Mouse (Mus musculus): ENCODE measurements around the gene Pomgnt1.
A peak's percentile ranks its signal among the peaks of the same experiment; 100 is the strongest.

Pomgnt1 gene

DNA sequence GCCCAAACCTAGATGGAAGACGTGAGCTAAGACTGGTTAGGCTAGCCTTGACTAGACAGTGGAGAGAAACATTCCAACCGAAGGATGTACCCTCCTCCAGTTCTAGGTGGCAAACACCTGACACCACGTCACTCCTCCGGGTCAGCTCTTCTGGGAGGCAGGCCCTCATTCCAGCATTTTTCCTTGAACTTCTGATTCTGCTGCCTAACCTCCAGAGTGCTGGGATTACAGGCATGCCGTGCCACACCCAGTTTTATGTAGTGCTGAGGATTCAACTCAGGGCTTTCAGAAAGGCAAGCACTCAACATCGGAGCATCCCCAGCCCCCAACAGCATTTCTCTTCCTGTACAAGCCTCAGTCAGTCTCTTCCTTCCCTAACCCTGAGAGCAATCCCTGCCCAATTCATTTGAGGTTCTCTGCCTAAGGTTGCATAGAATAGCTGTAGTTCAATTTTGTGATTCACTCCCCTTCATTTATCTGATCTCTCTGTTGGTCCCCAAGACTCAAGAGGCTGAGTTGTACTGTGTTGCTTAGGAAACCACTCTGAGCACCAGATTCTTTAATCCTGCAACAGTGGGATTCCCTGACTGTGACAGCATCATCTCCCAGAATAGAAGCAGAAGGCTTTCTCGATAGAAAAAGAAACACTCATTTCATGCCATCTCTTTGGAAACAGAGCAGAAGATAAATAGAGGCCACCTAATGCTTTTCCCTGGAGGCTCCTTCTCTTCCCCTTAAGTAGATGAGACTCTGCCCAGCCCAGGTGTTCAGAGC is 17.3 kb downstream of the Pomgnt1 start:
- no peak for DNase-seq

DNA sequence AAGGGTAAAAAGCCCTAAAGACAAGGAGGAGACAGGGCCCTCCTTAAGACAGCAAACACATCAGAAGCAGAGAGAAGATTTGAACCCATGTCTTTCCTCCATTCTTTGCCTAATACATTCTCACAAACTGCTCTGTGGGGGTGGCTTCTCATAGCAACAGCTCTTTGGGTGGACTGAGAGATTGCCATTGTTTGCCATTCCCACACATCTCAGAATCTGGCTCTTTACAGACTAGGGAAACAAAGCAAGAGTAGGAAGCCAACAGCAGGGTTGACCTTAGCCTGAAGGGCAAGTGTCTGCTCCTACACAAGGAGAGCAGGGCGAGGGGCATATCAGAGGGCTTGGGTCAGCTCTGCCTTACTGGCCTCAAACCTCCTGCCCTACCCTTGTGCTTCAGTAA is 18.1 kb downstream of the Pomgnt1 start:
- DNase-seq = no peak

DNA sequence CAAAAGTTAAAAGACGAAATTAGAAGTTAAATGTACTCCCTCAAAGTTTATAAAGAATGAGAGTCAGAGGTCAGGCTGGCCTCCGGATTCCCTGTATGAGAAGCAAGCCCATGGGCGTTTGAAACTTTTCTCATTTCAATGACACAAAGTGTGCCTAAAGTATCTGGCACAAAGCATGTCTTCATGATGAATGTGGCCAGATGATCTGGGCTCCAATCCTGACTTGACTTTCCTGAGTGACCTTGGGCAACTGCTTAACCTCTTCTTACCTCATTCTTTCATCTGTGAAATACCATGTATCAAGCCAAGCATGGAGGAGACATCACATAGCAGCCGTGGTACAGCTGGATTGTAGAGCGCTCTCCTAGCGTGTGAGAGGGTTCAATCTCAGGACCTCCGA is 18.6 kb downstream of the Pomgnt1 start:
- DNase-seq = no peak

DNA sequence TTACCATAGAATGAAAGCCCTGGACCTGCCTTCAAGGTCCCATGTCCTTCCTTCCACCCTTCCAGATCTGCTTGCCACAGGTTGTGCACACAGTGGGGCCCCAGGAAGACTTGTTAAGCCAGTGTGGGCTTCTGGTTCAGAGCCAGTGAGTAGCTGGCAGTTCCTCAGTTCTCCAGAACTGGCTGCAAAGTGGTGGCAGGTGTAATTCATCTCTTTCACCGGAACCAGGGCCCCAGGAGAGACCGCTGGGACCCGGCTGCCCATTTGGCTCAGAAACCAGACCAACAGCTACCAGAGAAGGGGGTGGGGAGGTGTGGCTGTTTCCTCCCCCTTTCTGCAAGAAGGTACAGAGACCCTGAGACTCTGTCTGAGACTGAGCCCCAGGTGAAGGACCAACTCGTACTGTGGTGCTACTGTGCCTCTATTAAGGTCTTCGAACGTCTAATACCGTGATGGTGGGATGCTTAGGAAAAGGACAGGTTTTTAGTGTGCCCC is 19.7 kb downstream of the Pomgnt1 start:
- DNase-seq = peak; percentile 94

DNA sequence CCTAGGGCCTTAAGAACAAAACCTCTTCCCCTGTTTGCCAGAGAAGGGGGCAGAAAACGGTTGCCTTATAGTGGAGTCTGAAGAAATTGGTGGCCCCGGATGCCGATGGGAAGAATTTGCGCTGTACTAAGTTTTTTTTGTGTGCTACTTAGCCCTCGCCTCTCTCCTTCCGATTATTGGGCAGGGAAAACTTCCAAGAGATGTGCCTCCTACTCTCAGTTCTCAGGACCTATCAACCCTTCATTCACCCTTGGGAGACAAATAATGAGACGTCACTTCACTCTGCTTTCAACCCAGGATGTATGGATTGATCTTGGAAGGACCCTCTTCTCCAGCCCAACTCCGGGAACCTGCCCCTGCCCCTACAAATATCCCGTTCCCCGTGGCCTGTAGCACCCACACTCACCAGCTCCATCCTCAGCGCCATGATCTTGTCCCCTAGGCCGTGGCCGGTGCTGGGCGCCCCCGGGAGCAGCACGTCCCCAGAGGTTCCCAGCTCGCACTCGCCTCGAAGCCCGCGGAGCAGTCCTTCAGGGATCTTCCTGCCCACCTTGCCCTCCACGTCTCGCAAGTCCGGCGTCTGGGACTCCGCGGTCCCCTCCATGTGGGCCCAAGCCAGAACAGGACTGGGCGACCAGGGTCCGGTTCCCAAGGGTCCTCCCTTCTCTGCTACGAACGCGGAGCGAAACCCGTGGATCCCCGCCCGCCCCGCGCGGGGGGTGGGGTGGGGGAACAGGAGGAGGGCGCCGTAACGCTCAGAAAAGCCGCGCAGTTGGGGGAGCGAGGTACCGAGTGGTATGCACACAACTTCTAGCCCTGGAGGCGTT is 20.5 kb downstream of the Pomgnt1 start:
- DNase-seq = peak; percentile 98

DNA sequence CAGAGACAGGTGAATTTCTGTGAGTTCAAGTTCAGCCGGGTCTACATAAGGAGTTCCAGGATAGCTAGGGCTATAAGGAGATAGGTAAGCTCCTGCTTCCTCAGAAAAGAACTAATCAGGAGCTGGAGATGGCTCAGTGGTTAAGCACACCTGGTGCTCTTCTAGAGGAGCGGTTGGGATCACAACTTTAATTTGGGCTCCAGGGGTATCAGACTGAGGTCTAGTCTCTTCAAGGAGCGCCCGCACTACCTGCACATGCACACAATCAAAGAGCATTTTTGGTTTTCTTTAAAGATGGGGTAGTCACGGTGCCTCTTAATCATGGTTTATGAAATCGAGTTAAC is 26.1 kb downstream of the Pomgnt1 start:
- DNase-seq = peak; percentile 91

DNA sequence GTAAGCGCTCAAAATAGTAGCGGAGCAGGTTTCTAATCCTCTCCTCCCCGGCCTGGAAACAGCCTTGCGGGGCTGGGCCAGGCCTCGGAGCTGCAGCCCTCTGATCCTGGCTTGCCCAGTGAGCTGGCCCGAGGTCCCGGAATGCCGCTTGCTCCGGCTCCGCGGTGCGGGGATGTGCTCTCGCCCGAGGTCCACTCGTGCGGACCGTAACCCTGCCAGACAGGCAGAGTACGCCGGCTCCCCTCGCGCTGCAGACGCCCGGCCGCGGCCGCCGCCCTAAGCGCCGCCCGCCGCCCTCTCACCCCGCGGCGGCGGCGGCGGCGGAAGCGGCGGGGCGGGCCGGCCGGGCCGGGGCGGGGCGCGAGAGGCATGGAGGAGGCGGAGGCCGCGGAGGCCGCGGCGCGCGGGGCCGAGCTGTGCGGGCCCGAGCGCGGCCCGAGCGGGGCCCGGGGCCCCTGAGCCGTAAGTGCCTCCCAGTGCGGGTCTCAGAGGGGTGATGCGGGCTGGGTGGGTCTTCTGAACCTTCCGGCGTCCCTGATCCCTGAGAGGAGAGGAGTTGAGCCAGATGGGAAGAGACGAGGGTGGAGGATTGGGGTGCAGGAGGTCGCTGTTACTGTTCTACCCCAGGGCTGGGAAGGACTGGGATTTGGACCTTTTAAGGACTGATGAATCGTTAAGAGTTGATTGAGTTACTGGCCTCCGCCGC is 26.7 kb downstream of the Pomgnt1 start:
- DNase-seq = peak; percentile 98

DNA sequence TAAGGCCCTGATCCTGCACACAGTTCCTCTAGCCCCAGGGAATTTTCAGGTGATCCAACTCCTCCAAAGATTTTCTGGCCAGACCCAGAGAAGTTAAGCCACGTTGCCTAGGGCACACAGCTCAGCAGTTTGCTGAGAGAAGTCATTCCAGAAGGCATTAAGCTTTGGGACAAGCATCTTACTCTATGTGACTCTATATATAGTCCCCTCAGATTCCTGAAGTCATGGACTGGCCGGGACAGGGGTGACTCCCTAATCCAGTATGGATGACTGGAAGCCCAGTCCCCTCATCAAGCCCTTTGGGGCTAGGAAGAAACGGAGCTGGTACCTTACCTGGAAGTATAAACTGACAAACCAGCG is 27.2 kb downstream of the Pomgnt1 start:
- DNase-seq = no peak

DNA sequence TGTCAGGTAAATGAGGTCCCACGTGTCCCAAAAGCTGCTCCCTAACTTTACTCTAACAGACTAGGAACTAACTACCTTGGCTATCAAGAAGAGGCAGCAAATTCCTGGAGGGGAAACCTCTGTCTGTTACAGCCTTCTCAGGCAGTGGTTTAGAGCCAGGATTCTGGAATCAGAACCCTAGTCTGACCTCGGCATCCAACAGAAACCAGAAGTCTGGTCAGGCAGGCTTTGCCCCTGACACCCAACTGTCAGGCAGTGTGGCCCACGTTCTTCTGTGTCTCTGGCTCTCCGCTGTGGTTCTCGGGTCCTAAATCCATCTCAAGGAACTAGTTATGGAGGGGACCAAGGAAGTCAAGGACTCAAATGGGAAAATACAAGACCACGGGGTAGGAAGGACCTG is 27.6 kb downstream of the Pomgnt1 start, which contains the start of gene Lurap1:
Gene Lurap1 (minus strand): TSS at position 101 of the 400 bp plus-strand sequence.
- no peak for DNase-seq

DNA sequence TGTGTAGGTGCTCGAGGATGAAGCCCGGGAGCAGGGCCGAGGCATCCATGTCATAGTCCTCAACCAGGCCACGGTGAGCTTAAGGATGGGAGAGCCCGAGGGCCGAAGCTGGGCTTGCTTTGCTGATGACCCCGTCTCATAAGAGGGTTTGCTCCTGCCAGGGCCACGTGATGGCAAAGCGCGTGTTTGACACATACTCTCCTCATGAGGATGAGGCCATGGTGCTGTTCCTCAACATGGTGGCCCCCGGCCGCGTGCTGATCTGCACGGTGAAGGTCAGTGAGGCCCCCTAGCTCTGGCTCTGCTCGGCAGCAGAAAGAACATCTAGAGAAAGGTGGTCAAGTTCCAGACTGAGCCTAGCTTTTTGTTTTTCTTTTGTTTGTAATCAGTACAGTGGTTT is 29.1 kb downstream of the Pomgnt1 start:
- peak; percentile 90 for DNase-seq

DNA sequence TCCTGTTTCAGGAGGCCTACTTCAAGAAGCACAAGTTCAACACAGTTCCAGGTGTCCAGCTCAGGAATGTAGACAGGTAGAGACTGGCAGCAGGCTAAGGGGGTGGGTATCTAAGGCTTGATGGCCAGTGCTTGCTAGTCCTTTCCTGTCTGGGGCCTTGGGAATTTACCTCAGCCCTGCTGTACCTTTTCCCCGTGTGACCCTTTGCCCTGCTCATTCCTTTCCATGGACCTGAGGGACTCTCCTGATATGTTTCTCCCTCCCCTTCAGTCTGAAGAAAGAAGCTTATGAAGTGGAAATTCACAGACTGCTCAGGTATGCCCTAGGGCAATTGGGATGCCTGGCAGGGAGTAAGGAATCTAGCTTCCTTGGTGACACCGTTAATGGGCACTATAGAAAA is 34.2 kb downstream of the Pomgnt1 start:
- DNase-seq = no peak

DNA sequence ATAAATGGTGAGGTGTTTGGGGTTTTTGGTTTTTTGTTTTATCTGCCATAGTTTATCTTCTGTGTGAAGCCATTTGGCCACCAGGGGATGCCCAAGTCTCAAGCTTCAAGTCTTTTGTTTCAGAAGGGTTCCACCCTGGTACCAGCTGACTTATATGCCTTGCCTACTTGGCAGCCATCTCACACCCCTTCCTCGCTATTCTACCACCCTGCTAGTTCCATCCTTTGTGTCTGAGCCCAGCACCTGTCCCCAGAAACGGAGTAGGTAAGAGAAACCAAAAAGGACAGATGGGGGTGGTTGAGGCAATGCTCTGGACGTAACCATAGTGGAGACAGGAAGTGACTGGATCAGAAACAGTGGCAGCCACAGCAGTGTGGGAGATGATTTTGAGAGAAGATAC is 36.3 kb downstream of the Pomgnt1 start:
- DNase-seq = no peak

DNA sequence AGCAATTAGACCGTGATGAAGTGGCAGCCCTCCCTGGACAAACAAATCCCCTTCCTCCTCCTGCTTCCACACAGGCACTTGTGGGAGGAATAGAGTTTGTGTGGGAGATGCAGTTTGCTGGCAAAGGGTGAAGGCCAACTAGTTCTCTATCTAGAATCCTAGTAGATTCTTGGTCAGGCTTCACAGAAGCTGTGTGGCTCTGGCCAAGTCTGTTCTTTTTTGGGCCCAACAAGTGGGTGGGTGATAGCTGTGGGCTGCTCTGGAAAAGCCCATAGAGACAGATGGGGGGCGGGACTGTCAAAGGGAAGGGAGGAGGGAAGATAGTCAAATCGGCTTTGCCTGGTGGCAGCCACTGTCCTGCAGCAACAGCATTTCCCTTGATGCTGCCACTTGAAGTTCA is 37.1 kb downstream of the Pomgnt1 start:
- DNase-seq = no peak

DNA sequence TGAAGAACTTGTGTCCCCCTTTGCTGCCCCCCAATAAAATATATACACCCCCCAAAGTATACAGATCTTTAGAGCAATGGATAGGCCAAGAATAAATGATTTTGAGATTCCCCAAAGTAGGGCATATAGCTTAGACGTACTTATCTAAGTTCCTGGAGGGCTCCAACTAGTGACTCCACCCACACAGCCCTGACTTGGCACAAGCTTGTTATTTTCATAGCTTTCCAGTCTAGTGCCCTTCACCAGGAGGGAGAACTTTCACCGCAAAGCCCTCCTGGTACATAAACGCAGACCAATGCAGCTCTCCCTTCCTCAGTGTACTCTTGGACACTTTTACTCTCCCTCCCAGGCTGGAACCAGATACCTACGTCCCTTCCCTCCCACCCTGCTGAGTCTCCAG is 38.5 kb downstream of the Pomgnt1 start:
- DNase-seq = no peak

DNA sequence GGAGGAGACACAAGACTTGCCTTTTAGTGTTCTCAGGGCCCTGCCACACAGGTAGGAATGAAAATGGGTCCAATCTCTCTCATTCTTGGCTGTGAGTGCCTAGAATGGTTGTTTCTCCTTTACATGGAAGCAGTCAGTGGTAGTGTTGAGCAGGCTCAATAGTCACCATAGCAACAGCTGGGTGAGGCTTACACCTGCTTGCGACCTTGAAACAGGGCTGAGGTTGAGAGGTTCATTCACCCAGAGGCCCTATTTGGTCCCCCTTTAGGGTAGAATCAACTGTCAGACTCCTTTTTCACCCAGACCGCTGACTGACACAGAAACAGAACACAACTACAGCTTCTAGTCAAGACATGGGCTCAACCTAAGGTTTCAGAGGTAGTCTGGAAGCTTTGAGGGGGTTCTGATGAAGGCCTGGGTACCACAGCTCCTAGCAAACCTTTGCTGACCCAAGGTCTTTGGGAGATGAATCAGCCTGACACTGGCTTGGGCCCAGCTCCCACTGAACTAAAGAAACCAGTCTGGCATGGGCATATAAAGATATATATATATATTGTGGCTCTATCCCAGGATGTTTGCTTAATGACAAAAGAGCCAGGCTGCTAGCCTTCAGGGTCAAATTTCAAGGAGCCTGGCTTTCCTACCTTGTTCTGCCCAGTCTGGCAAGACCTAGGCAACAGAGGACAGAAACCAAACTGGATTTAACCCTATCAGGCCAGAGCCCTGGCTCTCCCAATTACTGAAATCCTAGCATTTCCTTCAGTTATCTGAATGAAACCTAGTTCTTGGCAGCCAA is 41.3 kb downstream of the Pomgnt1 start:
- no peak for DNase-seq

DNA sequence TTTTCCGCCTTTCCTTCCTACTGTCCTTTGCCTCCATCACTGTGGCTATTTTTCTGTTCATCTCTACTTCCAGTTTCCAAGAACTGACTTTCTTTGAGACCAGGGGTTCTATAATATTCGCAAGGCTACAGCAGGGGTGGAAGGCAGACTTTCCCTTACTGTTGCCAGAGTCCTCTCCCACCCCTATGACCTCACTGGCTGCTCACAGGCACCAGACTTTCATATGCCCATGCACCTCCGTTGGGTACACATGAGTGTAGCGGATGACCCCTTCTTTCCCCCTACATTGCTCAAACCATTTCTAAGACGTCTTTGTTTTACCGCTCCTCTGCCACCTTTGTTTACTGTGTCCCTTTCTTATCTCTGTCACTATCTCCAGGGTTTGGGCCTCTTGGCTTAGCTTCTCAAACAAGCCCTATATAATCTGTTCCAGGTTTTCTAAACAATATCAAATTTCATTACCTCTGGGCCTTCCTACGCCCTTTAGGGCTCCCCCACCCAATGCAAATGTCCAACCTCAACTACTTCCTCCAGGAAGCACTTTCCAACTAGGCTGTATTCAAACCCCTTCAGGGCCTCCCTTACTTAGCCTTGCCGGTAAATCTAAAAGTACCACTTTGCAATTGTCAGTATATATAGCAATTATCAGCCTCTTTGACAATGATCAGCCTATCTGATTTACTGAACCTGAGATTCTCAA is 42.2 kb downstream of the Pomgnt1 start:
- no peak for DNase-seq

DNA sequence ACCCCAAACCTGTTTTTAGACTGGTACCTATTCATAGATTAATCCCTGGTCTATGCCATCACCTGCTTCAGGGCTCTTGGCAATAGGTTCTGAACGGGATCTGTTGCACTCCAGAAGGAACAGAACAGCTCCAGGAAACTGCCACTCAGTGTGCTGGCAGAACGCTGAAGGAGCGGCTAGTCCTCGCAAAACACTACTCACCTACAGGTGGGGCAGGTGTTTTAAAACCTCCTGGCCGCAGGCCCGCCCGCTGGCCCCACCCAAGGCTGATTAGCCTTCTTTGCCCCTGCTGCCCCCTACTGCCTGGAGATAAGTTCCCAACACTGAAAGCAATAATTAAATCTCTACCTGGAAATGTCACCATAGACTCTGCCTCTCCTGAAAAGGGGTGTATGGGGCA is 43.8 kb downstream of the Pomgnt1 start, which contains the start of gene Tspan1:
Gene Tspan1 (minus strand): TSS at position 198 of the 400 bp plus-strand sequence.
- no peak for DNase-seq

DNA sequence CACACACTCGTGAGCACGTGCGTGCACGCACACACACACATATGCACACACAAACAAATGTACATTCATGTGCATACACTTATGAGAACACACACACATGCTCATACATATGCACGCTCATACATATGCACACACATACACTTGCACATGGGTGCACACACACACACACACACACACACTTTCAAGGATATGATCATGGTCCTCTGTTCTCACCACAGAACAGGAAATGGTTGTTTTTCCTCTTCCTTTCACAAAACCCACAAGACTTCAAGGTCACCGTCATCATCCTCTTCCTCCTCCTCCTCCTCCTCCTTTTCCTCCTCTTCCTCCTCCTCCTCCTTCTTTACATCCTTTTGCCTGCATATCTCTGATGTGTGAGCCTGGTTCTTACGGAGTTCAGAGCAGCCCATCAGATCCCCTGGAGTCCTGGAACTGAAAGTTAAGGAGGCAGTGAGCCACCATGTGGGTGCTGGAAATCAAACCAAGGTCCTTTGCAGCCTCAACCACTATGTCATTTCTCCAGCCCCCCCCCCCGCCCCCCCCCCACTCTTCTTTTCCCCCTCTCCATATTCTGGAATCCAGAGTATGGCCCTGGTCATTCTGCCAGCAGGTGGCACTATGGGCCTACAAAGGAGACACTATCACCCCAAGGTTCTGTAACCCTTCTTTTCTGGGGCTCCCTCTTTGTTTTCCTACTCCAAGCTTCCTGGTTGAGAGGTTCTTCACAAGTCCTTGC is 45.1 kb downstream of the Pomgnt1 start:
- DNase-seq = peak; percentile 96

DNA sequence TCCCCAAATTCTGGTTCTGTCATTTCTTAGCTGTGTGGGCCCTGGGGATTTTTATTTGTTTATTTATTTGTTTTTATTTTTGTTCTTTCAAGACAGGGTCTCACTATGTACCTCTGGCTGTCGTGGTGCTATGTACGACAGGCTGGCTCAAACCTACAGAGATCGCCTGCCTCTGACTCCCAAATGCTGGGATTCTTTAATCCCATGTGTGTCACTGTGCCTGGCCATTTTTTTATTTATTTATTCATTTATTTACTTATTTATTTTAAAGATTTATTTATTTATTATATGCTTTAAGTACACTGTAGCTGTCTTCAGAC is 45.7 kb downstream of the Pomgnt1 start:
- no peak for DNase-seq

DNA sequence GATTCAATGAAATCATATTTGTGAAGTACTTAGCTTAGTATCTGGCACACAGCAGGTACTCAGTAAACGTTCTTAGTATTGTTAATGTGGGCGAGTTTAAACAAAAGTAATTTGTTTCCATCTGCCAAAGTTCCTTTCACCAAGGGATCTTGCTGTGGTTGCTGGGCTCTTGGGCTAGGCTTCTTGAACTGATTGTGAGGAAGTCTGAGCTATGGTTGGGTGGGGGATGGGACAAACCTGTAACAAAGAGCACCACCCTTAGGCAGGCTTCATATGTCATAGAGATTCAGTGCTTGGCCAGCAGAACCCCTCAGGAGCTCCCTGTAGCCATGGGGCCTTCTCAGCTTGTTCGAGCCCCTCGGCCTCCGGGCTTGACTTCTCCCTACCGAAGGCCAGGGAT is 49.4 kb downstream of the Pomgnt1 start, which contains the start of the genes 1700042G07Rik and Gm49337:
Gene 1700042G07Rik (plus strand): TSS at position 301 of the 400 bp plus-strand sequence.
Gene Gm49337 (plus strand): TSS at position 313 of the 400 bp plus-strand sequence.
- no peak for DNase-seq

DNA sequence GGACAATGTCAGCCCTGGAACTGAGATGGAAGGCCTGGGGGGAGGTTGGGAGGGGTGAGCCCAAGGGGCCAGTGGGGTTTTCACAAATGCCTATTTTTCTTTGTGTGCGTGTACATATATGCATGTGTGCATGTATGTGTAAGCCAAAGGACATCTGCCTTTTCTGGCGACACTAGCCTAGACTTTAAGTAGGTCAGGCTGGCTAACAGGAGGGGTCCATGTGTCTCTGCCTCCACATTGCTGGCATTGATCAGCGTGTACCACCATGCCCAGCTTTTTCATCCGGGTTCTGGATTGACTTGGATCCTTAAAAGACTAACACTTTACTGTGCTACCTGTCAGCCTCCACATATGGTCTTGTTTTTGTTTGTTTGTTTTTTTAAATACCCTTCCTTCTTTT is 50.1 kb downstream of the Pomgnt1 start:
- DNase-seq = no peak

All from heart, adult 11 months (tissue).